Mouse (Mus musculus): Measurements from ENCODE around the gene Thoc7. TPM values are rescaled to one million over a fixed set of nuclear protein-coding genes. Genes with fewer than 3 reads are reported as not detected.

The Thoc7 gene
- 4.4 and 7.7 TPM in 2 replicates for polyA plus RNA-seq (2012; ENCODE audit: low replicate concordance)

GRCm38 (mm10) chr14:13961401-13962112, at the start of gene Thoc7, which contains the start of gene Atxn7:
Thoc7 (minus strand) TSS chr14:13961852.
Atxn7 (plus strand) TSS chr14:13961440.

GRCm38 (mm10) chr14:13914387-13915082, 47.1 kb downstream of the Thoc7 start, which contains the start of gene Gm281:
Gm281 (minus strand) TSS chr14:13914478.

Other genes starting within 250 kb of the Thoc7 start
- not detected in 2 replicates for gene Gm281, start 47.4 kb downstream of the Thoc7 start, polyA plus RNA-seq (2012; ENCODE audit: low replicate concordance)
- gene Atxn7, start 412 bp downstream of the Thoc7 start, polyA plus RNA-seq (2012; ENCODE audit: low replicate concordance), result 29.8 and 33.1 TPM in 2 replicates
- 33.1 and 33.4 TPM in 2 replicates for gene Psmd6, start 159.1 kb upstream of the Thoc7 start, polyA plus RNA-seq (2012; ENCODE audit: low replicate concordance)
- not detected in 2 replicates for gene Olfr720, start 225.0 kb upstream of the Thoc7 start, polyA plus RNA-seq (2012; ENCODE audit: low replicate concordance)

All from hematopoietic multipotent progenitor cell, adult 10-12 weeks (in vitro differentiated cells).